Mouse (Mus musculus): ENCODE measurements around the gene Dusp7.

Gene Dusp7

GRCm38 (mm10) chr9:106368112-106368717 is at the start of gene Dusp7:
Dusp7 (plus strand) TSS chr9:106368632.
- peak; percentile 77 to 87 for DNase-seq

GRCm38 (mm10) chr9:106319095-106319494 is 49.3 kb upstream of the Dusp7 start:
- no peak for DNase-seq

- no peak for DNase-seq
These were observed 45.9 kb upstream of the Dusp7 start for GRCm38 (mm10) chr9:106322497-106322896.

- no peak for DNase-seq
These were observed 42.2 kb upstream of the Dusp7 start for GRCm38 (mm10) chr9:106326241-106326640.

GRCm38 (mm10) chr9:106327125-106327809 is 41.2 kb upstream of the Dusp7 start:
- DNase-seq: no peak

GRCm38 (mm10) chr9:106328068-106328610 is 40.3 kb upstream of the Dusp7 start:
- DNase-seq: no peak

GRCm38 (mm10) chr9:106328772-106329511 is 39.5 kb upstream of the Dusp7 start:
- no peak for DNase-seq

- no peak for DNase-seq
These were observed 35.7 kb upstream of the Dusp7 start for GRCm38 (mm10) chr9:106332746-106333145.

GRCm38 (mm10) chr9:106337620-106338019 is 30.8 kb upstream of the Dusp7 start:
- no peak for DNase-seq

- no peak for DNase-seq
These were observed 29.8 kb upstream of the Dusp7 start for GRCm38 (mm10) chr9:106338462-106339172.

GRCm38 (mm10) chr9:106339173-106339558 is 29.3 kb upstream of the Dusp7 start:
- no peak for DNase-seq

- no peak for DNase-seq
These were observed 28.7 kb upstream of the Dusp7 start for GRCm38 (mm10) chr9:106339730-106340129.

- no peak for DNase-seq
These were observed 27.7 kb upstream of the Dusp7 start for GRCm38 (mm10) chr9:106340501-106341312.

- no peak for DNase-seq
These were observed 27.1 kb upstream of the Dusp7 start for GRCm38 (mm10) chr9:106341313-106341686.

- DNase-seq: no peak
These were observed 25.9 kb upstream of the Dusp7 start for GRCm38 (mm10) chr9:106342573-106342972.

- peak; percentile 42 to 52 for DNase-seq
These were observed 23.3 kb upstream of the Dusp7 start for GRCm38 (mm10) chr9:106345167-106345566.

- DNase-seq: no peak
These were observed 22.8 kb upstream of the Dusp7 start for GRCm38 (mm10) chr9:106345630-106346029.

- no peak for DNase-seq
These were observed 20.2 kb upstream of the Dusp7 start for GRCm38 (mm10) chr9:106348281-106348680.

- DNase-seq: peak in 1 of 2 experiments; percentile 46
These were observed 19.4 kb upstream of the Dusp7 start for GRCm38 (mm10) chr9:106349075-106349474.

- DNase-seq: no peak
These were observed 17.3 kb upstream of the Dusp7 start for GRCm38 (mm10) chr9:106351178-106351577.

- DNase-seq: no peak
These were observed 14.7 kb upstream of the Dusp7 start for GRCm38 (mm10) chr9:106353779-106354178.

- no peak for DNase-seq
These were observed 13.6 kb upstream of the Dusp7 start for GRCm38 (mm10) chr9:106354810-106355209.

Data from cerebellum, postnatal 36 days (tissue).